Mouse (Mus musculus) cerebellum, postnatal 4 days (tissue): ENCODE results near the gene Clybl.

Source experiments
- DNase-seq, 2 experiments: peaks; one replicate each; pipeline ENCODE4 v3.0.0; 2022; ENCODE audit warnings: low spot score in 2 of 2, mixed read lengths in 1 of 2

Gene Clybl

DNA sequence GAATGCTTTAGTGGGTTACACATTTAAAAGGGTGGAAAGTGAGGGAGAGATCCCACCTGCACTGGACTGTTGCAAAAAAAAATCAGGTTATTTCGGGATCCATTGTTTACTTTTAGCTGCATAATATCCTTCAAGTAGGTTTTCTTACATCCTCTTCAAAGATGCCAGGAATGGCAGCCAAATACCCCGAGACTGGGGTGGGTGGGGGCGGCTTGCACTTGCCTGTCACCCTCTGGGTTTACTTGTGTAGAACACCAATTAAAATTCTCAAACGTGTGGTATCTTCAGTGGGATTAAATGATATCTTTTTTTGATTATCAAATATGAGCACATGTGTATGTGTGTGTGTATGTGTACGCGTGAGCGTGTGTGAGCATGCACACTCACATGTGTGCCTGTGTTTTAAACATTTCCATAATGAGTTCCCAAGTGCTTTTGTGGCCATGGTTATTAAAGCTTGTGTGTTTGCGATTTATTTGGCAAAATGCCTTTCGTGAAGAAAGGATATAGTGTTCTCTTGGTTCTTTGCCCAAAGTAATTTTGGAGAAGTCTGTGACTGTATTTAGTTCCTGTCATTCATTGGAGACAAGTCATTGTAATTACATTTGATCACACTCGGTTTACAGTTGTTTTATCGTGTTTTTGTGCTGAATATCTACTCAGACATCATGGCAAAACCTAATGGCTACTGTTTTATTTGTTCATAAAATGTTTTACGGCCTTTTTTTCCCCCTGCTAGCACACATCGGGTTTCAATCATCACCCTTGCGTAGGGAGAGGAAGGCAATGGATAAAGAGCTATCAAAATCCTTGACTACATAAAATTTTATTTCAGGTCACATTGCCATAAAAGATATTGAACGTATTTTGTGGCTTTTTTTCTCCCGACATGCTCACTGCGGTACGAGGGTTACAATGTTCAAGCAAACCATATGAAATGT lies 65.7 kb downstream of the Clybl start:
- DNase-seq = no peak

DNA sequence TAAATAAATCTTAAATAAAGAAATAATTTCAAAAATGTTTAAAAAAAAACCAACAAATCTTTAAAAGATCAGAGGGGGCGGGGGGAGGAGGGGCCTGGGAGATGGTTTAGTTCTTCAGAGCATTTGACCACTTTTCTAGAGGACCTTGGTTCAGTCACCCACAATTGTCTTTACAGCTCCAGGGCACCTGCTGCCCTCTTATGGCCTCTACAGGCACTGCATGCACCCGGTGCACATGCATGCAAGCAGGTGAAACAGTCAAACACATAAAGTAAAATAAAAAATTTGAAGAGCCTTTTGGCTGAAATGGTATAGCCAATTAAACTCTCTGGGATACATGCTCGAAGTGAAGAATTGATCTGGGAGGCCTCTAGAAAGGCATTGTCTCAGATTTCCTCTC lies 67.6 kb downstream of the Clybl start:
- peak in 1 of 2 experiments; percentile 26 for DNase-seq

DNA sequence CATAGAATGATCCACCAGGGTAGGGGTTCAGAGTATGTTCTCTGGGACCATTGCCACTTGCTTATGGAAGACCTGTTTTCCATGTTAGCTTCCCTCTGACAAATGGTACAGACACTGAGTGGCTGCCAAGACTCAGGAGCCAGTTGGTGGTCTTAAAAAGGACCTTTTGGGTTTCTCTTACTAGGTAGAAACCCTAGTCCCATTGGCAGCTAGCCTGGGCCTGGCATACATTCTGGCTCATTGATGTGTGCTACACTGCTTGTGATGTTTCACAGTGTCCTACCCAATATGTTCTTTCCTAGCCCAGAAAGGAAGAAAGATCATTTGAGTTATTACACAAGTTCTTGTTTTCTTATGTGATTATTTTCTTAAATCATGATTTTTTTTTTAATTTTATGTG lies 69.8 kb downstream of the Clybl start:
- DNase-seq = no peak

DNA sequence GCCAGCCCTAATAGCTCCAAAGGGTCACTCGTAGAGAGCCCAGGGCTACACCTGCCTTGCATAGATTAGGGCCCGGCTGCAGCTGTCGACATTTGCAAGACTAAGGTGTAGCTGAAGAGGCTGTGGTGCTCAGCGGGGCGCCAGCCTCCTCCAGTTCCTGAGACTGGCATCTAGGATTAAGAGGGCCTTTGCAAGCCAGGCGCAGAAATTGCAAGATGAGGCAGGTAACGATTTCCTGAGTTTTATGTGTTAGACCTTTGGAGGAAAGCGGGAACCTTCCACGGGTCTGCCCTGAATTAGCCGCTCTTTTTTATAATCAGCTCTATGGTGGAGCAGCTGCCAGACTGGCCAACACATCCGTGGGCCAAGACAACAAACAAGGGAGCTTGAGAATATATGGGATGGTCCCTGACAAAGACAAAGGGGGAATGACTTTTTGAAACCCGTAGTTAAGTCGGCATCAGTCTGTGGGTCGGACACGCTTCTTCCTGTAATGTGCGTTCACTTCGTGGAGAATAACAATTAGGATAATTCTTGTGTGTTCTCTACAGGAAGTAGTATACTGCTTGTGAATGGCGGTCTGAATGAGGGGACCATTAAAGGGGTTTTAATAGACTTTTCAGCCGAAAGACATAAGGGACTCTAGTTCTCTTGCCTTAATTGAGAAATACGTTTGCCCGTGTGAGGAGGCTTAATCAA lies 74.2 kb downstream of the Clybl start:
- DNase-seq = no peak

DNA sequence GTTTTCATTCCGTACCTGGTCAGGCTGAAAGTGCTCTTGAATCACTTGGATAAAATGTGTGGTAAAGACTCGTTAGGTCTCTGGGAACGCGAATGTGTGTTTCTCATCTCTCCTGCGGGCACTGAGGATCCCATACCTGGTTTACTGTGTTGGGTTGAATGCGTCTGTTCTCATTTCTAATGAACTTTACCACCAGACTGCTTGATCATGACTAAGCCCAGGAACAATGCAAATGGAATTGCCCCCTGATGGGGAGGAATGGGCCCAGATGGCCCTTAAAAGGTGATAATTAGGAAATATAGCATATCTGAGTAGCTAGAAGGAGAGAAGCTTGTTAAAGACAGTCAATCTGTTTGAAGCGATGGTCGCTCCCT lies 74.7 kb downstream of the Clybl start:
- DNase-seq = no peak

DNA sequence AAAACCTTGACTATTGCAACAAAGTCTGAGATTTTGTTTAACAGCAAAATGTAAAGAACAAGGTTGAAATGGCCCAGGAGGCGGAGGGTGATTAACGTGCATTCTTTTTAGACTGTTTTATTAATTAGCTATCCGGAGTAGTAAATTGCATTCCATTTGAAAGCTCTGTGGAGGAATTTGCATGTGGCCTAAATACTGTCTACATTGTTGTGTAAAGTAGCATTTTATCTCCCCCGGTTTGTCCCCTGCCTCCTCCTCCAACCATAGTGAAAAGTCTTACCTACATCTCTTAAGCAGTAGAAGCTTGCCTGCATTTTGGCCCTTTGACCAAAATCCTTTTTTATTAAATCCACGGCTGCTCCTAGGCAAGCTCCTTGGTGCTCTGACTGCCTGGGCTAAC lies 76.8 kb downstream of the Clybl start:
- no peak for DNase-seq

DNA sequence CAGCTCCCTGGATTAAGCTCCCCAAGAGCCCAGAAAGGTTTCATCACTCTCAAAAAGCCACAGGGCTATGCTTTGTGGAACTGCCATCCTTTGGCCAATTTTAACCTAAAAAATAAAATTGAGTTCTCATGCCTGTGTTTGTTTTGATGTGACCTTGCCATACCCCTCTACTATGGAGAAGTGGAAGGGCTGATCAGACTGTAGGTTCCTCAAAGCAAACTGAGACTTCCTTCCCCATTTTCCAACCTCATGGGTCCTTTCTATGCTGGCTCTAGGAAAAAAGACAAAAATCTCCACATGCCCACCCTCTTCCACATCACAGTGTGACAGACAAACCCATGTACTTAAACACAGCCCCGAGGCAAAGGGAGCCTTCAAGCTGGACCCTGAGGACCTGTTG lies 79.7 kb downstream of the Clybl start:
- no peak for DNase-seq

DNA sequence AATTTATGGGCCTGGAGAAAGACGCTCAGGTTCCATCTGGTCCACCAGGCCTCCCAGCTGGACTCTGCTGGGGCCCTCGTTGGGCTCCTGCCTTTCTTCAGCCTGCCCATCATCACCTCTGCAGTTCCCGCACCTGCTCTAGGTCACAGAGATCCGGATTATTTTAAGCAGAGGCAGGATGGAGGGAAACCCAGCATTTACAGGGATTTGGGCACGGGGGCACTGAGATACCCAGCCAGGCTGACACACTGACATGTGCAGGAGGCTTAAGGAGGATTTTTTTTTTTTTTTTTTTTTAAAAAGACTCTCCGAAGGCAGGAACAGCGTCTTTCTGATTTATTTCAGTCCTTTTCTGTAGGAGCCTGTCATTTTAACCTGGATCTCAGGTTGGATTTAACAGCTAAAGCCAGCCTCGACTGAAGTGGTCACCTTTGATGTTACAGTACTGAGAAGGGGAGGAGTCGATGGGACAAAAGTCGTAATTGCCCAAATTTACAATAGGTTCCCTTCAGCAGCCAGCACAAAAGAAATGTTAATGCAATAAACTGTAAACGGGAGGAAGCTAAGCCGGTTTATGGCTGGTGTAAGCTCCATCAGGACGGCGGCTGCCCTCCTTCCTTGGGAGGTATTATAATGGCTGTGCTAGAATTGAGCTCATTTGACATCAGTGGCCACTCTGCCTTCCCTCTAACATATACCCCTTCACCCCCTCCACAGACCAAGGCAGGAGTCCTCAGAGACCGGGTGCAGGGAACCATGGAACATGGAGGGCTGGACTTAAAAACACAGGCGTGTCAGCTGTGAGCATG lies 81.6 kb downstream of the Clybl start:
- DNase-seq = no peak

DNA sequence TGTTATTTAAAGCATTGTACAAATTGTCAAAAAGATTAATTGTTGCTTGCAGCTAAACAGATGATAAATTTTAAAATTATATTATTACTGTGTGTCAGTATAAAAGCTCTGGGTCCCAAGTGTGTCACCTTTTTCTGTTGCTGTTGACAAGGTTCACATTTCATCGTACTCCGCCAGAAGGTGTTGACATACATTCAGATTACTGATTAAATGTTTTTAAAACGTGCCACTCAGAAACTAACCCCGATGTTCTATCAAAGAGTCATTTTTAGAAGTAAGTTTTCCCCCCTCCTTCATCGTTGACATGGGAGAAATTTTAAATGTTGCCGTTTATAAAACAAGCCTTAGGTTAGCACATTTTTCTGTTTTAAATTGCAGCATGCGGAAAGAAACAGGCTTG lies 83.7 kb downstream of the Clybl start:
- no peak for DNase-seq

DNA sequence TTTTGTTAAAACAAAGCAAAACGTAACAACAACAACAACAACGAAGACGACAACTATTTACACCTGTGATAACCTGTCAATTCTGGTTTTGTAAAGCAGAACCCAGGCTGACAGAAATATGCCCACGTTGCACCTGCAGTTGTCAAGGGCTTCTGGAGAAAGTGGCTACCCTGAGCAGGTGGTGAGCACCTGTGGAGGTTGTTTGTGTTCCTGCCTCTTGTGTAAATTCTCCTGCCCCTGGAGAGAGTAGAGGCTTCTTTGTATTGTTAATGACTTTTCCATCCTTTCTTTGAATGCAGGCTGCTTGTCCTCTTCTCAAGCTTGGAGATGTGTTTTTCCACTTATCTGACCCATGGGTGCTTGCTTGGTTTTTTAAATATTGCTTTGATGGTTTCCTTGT lies 86.1 kb downstream of the Clybl start:
- no peak for DNase-seq

DNA sequence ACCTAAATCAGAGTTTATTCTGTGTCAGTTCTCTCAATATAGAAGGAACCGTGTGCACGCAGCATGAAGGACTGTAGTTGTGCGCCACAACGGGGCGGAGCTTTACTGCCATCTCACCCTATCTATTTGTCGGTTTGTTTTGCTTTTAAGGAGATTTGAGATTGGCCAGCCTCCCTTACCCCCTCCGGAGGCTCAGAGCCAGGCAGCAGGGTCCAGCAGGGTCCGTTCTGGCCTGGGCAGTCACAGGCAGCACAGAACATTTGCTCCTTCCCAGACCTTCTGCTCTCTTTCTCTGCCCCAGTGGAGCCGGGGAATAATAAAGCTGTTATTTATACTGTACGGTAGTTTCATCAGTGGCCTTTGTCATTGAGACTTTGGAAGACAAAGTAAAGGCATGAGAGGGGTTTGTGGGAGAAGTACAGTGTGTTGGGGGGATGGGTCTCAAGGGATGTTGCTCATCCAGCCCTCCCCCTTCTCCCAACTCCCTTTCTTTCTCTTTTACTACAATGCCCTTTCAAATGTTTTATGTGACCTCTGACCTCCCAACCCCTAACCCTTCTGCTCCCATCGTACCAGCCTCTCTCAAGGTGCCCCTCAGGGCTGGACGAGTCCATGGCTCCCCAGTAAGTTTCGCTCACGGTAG lies 89.7 kb downstream of the Clybl start:
- peak in 1 of 2 experiments; percentile 14 for DNase-seq

DNA sequence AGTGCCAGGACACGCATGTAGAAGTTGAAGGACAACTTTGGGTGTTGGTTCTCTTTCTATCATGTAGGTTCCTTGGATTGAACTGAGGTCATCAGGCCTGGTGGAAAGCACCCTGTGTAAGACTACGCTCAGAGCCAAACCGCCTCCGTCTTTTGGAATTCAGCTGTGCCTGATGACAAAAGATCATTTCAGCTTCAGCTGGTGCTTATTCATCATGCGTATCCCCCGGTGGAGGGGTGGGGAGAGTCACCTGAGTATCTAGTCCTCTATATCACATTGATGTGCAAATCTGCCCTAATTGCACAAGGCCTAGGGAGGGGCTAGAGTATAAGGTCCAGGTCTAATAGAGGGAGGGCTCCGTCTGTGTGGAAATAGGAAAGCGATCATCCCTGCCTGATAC lies 95.6 kb downstream of the Clybl start:
- no peak for DNase-seq

DNA sequence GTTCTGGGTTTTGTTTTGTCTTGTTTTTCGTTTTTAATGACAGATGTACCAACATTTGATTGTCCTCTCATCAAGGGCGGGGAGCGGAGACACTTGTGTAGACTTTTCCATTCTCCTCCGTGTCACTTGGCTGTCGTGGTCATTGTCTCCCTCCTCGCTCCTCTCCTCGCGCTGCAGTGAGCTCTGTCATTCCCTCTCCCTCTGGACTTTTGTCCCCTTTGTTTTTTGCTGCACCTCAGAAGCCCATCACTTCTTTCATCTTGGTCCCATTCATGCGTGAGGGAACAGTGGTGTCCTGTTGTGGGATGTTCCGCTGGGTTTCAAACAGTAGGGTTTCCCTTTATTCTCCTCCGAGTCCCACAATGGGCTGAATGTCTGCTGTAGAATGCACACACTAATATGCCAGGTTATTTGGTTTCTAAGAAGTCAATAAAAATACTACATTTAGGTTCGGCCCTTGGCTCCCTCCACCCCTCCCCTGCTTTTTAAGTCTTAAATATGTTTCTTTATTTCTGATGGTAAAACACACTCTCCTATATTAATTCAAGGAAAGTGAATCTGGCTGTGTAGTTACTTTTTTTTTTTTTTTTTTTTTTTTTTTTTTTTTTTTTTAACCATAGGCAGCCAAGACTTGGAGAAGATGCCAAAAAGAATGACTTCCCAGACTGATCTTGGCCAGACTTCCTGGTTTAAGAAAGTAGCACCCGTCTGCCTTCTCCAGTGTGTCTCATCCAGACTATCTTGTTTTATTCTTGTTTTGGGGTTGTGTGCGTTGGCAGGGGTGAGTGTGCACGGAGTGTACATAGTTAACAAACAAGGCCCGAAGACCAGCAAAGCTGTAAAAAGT lies 98.2 kb downstream of the Clybl start:
- DNase-seq = no peak

DNA sequence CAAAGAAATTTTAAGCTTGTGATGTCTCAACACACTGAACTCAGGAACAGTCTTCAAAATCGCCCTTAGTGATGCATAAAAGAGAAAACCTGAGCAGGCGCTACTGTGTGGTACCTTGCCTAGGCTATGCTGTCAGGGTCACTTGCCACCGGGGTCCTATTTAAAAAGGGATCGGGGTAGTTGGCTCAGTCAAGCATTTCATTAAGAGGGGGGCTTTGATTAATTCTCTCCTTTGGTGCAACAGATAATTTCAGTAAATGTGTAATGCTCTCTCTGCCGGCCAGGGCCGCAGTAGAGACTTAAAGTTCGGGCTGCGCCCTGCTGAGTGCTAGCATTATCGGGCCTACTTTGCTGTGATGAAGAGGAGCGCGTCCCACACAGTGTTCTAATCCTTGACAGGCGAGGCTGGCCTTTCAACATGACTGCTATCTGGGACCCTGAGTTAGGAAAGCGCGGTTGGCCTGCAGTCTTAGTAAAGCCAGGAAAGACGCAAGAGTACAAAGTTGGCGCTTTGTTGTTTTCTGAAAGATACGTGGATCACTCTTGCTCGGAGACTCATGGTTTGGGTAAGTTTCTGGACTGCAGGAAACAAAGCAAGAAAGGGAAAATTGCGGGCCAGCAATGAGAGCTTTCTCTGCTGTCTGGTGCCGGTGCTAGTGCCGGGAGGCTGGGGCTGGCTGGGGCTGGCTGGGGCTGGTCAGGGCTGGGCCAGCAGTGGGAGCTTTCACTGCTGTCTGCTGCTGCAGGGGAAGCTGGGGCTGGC lies 99.0 kb downstream of the Clybl start:
- DNase-seq = no peak

DNA sequence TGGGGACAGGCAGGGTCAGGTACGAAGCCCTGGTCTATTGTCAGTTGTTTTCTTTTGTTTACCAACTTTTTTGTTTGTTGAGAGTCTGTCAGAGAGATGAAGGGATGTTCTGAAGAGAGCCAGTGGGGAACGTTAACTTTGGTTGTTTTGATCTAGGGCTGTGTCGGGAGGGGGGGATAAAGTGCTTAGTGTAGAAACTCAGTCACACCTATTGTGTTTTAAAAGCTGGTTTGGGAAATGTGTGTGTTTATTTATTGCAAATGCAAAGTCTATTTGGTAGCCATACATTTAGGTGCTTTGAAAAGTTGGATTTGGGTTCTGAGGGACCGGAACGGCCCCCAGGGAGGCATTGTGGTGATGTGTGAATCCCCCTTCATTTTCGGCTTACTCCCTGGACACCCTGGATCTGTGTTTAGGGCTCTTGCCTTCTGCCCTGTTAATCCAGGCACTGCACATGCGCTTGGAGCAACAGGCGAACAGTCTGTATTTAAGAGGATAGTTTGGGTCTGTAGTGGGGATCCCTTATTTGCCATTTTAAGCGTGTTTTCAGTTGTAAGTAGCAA lies 99.6 kb downstream of the Clybl start:
- no peak for DNase-seq

DNA sequence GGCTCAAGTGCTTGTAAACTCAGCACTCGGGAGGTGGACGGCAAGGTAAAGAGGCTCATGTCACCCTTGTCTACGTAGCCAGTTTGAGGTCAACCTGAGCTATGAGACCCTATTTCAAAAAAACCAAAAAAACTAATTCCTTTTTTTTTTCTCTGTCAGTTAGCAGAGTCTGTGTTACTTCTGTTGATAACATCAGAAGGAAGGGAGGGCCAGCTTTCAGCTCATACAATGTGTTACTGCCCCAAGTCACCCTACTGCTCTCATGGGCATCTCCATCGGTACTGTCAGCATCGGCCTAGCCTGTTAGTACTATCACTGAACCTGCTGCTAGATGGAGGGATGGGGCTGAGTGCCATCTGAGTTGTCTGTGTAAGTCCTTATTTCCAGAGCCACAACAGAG lies 102.5 kb downstream of the Clybl start:
- no peak for DNase-seq

DNA sequence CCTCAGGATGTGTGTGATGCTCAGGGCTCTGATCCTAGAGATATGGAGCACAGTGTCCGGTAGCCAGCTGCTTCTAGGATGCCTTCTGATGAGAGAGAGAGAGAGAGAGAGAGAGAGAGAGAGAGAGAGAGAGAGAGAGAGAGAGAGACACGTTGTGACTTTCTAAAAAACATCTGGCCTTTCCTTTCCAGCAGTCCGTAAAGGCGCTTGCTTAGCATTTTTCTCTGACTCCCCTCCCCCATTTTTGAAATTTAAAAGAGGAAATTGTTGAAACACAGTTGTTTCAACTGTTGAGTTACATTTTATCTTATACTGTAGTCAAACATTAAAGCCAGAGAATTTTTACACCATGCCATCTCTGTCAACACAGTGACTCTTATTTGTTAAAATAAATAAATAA lies 114.9 kb downstream of the Clybl start:
- DNase-seq = no peak

DNA sequence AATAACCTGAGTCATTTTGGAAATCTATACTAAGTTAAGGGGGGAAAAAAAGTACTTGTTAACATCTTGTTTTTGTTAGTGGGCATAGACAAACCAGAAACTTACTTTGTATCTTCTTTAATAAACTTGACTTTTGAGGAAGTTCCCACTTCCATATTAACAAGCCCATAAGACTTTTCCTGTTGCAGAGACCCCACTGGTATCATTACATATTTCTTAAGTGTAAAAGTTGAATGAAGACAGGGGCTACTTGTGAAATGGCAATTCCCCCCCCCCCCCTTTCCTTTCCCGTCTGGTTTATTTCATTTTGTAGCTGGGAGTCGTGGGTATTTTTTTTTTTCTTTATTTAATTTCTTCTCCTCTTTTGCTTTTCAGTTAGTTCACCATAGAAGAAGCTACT lies 115.4 kb downstream of the Clybl start:
- DNase-seq = no peak

DNA sequence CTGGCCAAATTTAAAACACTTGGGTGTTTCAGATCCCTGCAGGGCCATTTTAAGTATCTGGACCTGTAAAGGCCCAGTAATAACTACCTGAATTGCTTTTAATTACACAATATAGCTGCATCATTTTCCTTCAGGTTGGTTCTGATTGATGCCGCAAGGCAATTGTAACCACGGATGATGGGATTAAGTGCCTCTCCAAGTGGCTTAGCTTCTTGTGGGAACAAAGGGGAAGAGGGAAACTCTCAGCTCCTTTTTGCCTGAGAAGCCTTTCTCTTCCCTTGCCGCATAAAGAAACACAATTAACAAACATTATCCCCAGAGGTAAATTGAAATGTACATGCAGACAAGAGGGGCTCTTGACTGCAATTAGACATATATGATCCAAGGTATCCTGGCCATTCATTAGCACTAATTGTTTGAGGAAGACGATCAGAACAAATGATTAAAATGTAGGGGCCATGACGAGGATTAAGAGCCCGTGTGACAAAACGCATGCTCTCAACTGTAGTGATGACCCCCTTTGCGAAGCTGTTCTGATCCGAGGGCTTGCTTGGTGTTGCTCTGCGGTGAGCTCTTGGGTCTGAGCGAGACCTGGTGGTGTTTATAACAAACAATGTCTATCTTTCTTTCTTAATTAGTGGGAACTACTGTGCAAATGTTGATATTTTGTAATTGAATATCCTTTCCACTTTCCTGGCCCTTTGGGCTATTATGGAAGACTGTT lies 116.0 kb downstream of the Clybl start:
- DNase-seq = no peak
